Mouse (Mus musculus): Measurements from ENCODE around the gene Gucy2d.

Gene Gucy2d

DNA sequence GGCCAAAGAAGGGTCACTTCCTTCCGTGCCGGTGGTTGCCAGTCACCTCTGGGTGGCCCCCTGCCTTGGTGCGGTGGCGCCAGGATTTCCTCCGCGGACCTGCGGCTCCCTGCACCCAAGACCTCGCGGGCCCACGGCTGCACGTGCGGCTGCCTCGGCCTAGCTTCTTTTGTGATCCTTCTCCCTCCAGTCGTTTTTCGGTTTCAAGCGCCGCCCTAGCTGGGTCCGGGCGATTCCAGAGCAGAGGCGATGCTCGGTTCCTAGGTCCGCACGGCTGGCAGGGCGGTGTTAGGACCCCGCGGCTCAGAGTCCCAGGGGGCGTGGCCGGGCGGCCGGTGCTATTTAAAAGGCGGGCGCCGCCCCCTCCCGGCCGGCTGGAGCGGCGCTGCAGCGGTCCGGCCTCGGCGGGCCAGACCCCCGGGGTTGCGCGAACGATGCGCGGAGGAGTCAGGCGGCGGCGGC, 49.4 kb downstream of the Gucy2d start:
- peak; percentile 82 for DNase-seq (ENCODE audit: low read depth, low spot score)

DNA sequence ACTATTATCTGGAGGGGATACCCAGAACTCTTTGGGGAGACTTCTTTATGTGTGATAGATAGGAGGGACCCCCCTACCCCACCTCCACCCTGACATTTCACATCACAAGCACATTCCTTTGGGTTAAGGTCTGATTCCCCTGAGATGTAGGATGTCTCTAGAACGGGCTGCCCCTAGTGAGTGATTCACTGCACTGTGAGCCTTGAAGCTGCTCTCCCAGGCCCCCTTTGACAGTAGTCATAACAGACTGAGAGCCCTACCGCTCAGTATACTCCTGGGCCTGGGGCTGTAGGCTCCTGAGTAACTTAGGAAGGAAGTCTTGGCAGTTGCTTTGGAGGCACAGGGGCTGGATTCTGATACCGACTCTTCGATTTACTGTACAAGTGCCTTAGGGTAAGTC, 50.1 kb downstream of the Gucy2d start:
- DNase-seq (ENCODE audit: low read depth, low spot score) = peak; percentile 50

DNA sequence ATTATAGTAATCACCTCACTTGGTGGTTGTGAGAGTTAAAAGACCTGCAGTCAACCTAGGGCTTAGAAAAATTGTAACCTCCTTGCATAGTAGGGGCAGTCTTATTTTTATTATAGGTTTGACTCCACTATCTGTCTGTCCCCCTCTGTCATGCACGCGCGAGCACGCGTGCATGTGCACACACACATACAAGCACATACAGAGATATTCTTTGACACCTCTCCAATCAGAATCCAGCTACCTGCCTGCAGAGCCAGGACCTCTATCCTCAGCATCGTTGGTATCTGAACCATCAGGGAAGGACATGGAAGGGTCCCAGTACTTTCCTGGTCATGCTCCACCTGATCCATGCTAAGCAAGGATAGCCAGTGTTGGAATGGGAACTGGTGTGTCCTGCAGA, 50.7 kb downstream of the Gucy2d start:
- DNase-seq (ENCODE audit: low read depth, low spot score) = no peak

DNA sequence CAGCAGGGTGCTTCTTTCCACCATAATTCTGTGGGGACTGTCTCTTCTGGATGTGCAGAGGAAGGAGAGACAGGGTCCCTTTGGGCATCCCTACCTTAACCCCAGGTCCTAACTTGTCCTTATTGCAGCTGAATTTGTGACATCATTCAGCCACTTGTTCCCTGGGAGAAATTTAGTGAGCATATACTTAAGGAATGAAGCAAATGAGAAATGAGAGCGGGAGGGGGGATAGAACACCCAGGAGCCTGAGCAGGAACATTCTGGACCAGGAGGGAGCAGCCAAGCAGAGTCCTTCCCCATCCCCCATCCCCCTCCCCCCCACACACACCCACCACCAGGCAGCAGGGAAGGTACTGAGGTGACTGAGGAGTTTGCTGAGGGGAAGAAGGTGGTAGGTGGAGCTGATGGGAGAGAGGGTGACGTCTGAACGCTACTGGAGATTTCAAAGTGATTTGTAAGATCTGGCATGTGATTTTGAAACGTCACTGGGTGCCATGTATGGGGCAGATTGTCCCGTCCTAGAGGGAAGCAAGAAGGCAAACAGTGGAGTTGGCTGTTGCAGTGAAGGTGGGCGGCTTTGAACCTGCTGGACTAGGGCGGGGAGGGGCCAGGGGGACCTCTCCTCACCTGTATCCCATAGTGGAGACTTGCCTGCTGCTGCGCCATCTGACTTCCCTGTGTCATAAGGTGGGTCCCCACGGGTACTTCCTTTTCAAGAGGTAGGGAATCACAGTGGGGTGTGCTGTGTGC, 51.4 kb downstream of the Gucy2d start:
- peak; percentile 87 for DNase-seq (ENCODE audit: low read depth, low spot score)

DNA sequence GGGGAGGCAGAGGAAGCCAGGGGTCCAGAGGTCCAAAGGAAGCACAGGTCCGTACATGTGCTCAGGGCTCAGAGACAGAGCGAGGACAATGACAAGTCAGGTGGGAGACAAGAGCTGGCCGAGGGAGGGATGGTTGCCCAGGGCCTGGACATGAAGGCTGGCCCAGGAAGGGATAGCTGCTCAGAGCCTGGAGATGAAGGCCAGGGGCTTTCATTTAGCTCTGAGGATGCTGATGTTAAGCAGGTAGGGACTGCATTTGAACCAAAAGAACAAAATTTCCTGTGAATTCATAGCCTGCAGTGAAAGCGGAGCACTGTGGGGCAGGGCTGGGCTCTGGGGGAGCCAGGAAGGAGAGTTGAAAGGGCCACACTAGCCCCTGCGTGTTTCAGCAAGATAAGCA, 52.1 kb downstream of the Gucy2d start:
- DNase-seq (ENCODE audit: low read depth, low spot score) = no peak

DNA sequence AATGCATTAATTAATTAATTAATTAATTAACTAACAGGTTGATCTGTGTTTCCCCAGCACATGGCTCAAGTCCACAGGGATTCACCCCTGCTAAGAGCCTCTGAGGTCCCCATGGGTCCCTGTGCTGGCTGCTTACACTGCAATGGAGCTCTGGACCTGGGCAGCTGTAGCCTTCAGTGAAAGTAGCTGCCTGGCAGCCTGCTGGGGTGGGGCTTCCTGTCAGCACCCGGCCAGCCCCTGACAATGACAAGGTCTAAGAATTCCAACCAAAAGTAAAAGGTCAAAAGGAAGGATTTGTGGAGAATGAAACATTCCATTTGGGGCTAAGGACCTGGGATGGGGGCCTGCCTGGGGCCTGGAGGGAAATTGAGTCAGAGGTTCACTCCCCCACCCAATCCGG, 53.1 kb downstream of the Gucy2d start:
- no peak for DNase-seq (ENCODE audit: low read depth, low spot score)

DNA sequence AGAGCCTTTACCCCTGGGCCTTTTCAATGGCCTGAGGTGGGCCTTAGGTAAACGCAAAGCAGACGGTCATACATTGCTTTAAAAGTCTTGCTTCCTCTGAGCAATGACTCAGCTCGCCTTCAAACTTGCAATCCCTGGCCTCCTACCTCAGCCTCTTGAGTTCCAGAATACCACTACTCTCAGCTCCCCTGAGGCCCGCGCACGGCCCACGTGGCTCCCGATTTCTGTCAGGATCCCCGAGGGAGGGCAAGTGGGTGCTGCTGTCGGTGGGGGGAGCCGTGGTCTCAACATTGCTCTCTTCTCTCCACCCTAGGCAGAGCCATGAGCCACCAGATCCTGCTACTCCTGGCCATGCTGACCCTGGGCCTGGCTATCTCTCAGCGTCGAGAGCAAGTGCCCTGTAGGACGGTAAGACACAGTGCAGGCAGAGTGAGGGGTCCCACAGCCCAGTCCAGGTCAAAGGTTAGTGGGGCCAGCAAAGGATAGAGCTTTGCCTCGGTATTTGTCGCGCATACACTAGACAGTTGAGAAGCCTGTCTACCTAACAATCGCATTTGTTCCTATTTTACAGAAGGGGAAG, 53.8 kb downstream of the Gucy2d start:
- no peak for DNase-seq (ENCODE audit: low read depth, low spot score)

DNA sequence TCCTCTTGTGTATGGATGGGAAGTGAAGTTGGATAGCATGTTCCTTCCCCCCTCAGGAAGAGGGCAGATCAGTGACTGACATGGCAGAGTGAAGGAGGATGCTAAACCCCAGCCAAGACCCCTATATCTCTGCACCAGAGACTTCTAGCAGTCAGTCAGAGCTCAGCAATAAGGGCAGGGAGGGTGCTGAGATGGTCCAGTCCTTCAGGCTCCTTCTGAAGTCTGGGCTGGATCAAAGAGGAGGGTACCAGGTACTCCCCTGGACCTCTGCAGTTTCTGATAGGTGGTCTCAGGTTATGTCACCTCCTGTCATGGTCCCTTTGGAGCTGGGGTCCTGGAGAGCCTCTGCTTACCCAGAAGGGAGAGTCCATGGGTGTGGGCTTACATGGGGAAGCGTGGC, 55.4 kb downstream of the Gucy2d start:
- DNase-seq (ENCODE audit: low read depth, low spot score) = no peak

DNA sequence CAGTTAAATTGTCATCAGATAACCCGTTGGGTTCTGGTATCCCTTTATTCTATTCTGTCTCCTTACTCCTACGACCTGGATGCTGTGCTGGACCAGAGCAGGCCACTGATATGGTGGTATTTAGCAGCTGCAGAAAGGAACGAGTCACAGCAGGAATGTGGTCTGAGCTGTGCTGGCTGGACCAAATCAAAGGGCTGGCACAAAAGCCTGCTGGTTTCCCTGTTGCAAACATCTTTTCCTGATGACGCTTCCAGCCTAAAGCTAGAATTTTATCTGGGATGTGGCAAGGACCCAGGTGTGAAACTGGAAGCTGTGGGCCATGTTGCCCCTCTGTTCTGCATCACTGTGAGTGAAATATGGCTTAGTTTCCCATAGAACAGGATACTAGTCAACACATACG, 57.2 kb downstream of the Gucy2d start:
- DNase-seq (ENCODE audit: low read depth, low spot score) = no peak

DNA sequence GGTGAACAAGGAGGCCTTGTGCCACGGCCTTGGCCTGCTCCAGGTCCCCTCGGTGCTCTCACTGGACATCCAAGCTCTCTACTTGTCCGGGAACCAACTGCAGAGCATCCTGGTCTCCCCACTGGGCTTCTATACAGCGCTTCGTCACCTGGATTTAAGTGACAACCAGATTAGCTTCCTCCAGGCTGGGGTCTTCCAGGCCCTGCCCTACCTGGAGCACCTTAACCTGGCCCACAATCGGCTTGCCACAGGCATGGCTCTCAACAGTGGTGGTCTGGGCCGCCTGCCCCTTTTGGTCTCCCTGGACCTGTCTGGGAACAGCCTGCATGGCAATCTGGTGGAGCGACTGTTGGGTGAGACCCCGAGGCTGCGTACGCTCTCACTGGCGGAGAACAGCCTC, 57.9 kb downstream of the Gucy2d start:
- DNase-seq (ENCODE audit: low read depth, low spot score) = no peak

DNA sequence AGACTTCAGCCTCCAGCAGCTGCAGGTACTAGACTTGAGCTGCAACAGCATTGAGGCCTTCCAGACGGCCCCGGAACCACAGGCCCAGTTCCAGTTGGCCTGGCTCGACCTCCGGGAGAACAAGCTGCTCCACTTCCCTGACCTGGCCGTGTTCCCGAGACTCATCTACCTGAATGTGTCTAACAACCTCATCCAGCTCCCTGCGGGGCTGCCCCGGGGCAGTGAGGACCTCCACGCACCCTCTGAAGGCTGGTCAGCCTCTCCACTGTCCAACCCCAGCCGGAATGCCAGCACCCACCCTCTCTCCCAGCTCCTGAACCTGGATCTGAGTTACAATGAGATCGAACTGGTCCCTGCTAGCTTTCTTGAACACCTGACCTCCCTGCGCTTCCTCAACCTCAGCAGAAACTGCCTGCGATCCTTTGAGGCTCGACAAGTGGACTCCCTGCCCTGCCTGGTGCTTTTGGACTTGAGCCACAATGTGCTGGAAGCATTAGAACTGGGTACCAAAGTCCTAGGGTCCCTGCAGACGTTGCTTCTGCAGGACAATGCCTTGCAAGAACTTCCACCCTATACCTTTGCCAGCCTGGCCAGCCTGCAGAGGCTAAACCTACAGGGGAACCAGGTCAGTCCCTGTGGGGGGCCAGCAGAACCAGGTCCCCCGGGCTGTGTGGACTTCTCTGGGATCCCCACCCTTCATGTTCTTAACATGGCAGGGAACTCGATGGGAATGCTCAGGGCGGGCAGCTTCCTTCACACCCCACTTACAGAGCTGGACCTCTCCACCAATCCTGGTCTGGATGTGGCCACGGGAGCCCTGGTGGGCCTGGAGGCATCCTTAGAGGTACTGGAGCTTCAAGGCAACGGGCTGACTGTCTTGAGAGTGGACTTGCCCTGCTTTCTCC, 58.7 kb downstream of the Gucy2d start:
- no peak for DNase-seq (ENCODE audit: low read depth, low spot score)

DNA sequence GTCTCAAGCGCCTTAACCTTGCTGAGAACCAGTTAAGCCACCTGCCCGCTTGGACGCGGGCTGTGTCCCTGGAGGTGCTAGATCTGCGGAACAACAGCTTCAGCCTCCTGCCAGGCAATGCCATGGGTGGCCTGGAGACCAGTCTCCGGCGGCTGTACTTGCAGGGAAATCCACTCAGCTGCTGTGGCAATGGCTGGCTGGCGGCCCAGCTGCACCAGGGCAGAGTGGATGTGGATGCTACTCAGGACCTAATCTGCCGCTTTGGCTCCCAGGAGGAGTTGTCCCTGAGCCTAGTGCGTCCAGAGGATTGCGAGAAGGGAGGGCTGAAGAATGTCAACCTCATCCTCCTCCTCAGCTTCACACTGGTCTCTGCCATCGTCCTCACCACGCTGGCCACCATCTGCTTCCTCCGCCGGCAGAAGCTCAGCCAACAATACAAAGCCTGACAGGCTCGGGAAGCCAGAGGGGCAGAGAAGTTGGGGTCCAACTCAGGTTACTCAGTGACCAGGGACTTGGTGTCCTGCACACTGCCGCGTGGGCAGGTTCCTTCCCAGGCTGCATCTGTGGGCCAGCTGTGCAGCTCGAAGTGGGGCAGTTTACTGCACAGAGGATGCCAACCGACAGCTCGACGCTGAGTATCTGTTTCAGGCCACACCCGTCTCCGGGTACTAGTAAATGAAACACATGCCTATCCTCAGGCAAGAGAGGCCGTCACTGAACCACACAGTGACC, 59.5 kb downstream of the Gucy2d start:
- peak; percentile 12 for DNase-seq (ENCODE audit: low read depth, low spot score)

DNA sequence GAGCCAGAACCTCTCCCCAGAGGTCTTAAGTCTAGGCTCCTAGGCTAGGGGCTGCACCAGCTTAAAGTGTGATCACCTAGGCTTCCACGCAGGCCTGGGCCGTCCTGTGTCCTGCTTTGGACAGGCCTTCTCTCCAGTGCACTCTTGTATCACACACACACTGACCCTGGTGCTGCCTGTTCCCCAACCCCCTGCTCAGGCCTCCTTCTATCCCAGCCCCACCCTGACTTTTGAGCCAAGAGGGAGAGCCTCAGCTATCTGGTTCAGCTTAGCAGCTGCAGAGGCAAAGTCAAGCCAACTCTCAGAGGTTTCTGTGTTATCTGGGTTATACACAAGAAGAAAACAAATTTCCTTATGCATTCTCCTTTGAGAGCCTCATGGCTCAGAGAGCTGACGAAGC, 60.3 kb downstream of the Gucy2d start:
- DNase-seq (ENCODE audit: low read depth, low spot score) = no peak

DNA sequence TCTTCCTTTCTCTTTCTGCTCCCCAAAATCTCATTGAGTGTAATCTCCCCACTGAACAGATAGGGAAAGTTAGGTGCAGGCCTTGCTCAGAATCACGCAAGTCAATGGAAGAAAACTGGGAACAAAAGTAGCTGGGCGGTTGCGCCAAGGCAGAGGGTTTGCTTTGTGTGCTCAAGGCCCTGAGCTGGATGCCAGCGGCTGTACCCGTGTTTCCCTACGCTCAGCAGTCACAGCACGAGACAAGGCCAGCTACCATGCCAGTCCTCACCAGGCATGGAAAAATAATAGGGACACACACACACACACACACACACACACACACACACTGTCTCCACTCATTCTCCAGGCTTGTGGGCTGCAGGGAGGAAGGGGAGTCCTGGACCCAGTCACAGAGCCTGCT, 60.9 kb downstream of the Gucy2d start:
- DNase-seq (ENCODE audit: low read depth, low spot score) = no peak

DNA sequence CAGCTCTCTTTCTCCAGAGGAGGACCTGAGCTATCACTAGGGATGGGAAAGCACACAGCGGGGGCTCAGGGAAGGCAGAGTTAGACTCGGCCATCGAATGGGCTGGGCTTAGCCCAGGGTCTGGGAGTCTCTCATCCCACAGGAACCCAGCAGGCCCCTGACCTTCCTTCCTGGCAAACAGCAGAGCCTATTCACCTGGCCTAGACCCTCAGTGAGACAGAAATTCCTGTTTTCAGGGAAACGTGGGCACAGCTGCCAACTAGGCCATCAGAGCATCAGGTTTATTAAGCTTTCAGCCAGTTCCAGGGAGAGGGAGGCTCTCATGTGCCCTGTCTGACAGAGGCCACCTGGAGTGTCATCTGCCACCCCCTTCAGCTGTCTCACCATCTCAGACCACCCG, 62.7 kb downstream of the Gucy2d start:
- no peak for DNase-seq (ENCODE audit: low read depth, low spot score)

DNA sequence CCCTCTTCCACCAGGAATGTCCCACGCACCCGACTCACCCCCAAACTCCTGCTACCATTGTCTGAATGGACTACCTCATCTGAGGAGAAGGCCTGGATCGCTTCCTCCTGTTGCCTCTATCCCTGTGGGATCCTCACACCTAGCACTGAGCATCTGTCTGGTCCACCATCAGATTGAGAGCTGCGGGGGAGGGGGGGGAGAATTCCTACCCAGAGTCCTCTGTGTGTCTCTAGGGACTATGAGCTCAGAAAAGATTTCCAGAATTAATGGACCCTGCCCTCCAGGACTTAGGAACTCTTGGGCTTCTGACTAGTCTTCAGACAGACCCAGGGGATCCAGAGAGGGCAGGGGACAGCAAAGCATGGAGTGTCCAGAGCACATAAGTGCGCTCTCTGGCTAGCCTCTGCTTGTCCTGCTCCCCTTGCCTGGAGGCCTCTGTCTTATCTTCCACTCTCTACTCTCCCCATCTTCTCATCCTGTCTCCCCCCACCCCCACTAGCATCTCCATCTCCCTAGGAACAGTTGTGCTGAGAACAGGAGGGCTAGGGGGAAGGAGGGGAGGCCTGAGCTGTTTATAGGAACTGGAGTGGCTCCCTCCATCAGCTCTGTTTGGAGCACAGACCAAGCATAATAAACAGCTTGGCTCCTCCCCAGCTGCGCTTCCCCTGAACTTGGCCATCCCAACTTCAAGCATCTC, 63.9 kb downstream of the Gucy2d start:
- DNase-seq (ENCODE audit: low read depth, low spot score) = no peak

DNA sequence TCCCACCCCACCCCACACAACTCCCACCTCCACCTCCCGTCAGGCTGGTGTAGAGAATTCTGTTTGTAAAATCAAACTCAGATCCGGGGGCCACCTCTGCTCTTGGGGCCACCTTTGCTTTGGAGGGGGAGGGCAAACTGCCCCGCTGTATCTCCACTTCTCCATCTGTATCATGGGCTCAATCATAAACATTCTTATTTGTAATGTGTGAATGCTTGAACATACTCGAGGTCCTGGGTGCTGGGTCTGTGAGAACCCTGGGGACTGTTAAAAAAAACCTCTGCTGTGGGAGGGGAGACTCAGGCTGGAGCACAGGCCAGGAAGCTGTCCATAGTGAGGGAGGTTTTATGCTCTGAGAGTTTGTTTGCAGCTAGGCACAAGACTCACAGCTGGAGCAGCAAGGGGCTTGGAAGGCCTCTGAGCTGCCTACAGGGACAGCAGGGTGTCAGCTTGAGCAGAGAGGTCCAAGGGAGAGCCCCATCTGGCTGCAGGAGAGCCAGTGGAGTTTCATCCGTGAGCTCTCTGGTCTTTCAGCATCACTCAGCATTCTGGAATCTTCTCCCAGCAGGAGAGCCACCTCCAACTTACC, 64.6 kb downstream of the Gucy2d start:
- peak; percentile 14 for DNase-seq (ENCODE audit: low read depth, low spot score)

DNA sequence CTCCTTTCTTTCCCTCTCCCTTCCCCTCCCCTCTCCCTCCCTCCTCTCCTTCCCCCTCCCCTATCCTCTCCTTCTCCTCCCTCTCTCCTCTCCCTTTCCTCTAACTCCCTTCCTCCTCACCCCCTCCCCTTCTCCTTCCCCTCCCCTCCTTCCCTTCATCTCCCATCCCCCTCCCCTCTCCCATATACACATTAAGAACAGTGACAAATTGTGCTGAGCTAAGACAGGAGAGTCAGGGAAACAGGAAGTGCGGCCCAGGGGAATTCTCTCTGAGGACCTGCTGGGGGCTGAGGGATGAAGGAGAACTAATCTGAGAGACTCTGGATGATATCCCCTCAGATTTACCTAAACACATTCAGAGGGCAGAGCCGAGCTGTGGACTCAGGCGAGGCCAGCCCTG, 65.4 kb downstream of the Gucy2d start:
- DNase-seq (ENCODE audit: low read depth, low spot score) = no peak

DNA sequence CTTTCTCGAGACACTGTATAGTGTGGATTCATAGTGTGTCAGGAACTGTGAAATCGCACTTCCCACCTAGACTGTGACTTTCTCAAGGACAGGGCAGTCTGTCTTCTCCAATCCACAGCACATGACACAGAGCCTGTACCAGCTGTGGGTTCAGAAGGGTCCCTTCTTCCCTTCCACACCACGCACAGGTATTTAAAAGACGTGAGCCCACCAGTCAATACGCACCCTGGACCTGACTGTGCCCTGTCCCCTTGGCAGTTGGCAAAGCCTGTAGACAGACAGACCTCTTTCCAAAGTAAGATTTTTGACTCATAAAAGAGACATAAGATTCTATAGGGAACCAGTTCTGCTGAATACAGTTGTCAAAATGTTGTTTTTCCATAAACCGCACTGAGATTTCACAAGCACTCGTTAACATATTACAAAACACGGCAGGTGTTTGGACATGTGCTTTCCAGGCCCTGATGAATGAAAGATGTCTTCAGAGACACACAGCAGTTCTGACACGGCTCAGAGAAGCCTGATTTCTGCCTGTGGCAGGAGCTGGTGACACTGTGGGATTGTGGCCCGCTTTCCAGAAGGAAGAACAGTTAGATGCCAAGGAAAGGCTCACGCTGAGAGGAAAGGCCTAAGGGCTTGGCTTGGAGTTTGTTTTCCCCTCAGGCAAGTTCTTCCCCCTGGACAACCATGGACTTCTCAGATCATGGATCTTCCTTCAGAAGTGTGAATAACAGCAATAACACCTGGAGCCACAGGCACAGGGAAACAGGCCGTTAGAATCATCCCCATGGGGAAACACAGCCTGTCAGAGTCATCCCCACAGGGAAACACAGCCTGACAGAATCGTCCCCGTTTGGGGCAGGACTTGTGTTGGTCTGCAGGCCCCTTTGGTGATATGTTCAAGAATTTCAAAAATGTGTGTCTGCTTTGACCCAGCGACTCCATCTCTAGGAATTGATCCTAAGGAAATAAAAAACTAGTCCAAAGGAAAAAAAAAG, 71.0 kb downstream of the Gucy2d start:
- DNase-seq (ENCODE audit: low read depth, low spot score) = no peak

DNA sequence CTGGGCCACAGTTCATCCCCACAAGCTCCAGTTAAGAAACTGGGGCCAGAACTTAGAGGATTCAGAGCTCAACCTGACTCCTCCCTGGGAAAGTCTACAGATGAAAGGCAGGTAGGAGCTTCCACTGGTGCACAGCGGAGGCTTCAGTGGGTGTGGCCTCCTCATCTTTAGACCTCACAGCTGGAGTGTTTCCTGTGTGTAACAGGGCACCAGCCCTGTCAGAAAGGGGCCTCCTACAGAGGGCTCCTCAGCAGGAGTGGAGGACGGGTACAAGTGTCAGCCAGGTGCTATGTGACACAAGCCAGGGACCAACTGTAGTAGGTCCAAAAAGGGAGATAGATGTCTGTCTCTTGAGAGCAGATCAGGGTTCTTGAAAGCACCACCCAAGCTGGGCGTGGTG, 73.0 kb downstream of the Gucy2d start:
- DNase-seq (ENCODE audit: low read depth, low spot score) = peak; percentile 73

Measured in CD4-positive, CD25-positive, alpha-beta regulatory T cell, adult 2 months (primary cell).